Mouse (Mus musculus) stomach, postnatal 0 days (tissue): ENCODE results near the gene Lctl.

Experiments
- CTCF ChIP-seq: IDR thresholded peaks from 2 replicates; pipeline ENCODE4 v1.5.1; 2016; ENCODE audit warnings: antibody characterized with exemption, low read depth, mild to moderate bottlenecking, moderate library complexity
- EP300 ChIP-seq: optimal IDR thresholded peaks from 2 replicates; pipeline ENCODE3; 2016; ENCODE audit warnings: antibody characterized with exemption

DNA sequence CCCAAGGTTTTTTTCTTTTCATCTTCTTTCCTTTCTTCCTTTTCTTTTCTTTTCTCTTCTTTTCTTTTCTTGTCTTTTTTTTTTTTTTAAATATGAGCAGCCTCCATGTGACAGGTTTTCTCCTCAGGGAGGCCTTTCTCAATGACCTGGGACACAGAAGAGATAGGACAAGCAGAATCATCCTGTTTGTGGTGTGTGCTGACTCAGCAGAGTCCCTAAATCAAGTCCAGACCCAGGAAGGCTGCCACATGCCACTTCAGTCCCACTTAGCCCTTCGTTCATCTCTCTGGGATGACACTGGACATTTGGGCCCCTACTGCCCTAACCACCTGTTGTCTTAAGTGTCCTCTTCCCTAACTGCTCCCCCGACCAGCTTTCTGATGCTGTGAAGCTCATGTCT is 40.5 kb upstream of the Lctl start:
- TF ChIP-seq EP300 (no peak), CTCF (no peak)
